Mouse (Mus musculus) neural tube, embryonic 12.5 days (tissue): ENCODE results near the gene Ablim2. TPM values are rescaled to one million over a fixed set of nuclear protein-coding genes. Genes with fewer than 3 reads are reported as not detected.

ENCODE experiments used
- ATAC-seq: fragments of 200-750 bp; cut with Nextera tagmentation; 2 replicates; pipeline ENCODE4 v1.8.0; 2017; ENCODE audit warnings: low read depth, mild to moderate bottlenecking, moderate TSS enrichment, moderate library complexity; ENCODE audit not compliant: low FRiP score
- H3K27ac ChIP-seq: fragments of 300-500 bp; sonication (generic); 2 replicates; pipeline ENCODE4 v1.5.1; 2016
- H3K27me3 ChIP-seq: fragments of 300-500 bp; sonication (generic); replicated peaks from 2 replicates; pipeline ENCODE4 v1.6.1; 2016; ENCODE audit warnings: mild to moderate bottlenecking
- H3K36me3 ChIP-seq: fragments of 300-500 bp; sonication (generic); 2 replicates; pipeline ENCODE4 v1.6.1; 2016; ENCODE audit warnings: mild to moderate bottlenecking
- H3K4me1 ChIP-seq: fragments of 300-500 bp; sonication (generic); 2 replicates; pipeline ENCODE4 v1.6.1; 2016
- H3K4me2 ChIP-seq: fragments of 300-500 bp; sonication (generic); replicated peaks from 2 replicates; pipeline ENCODE4 v1.6.1; 2016; ENCODE audit warnings: mild to moderate bottlenecking
- H3K4me3 ChIP-seq: fragments of 300-500 bp; sonication (generic); 2 replicates; pipeline ENCODE4 v1.5.1; 2016
- H3K9ac ChIP-seq: fragments of 300-500 bp; sonication (generic); 2 replicates; pipeline ENCODE4 v1.6.1; 2016; ENCODE audit warnings: mild to moderate bottlenecking
- H3K9me3 ChIP-seq: fragments of 300-500 bp; sonication (generic); 2 replicates; pipeline ENCODE4 v1.6.1; 2016; ENCODE audit warnings: mild to moderate bottlenecking
- WGBS: fragments of 180-500 bp; shearing (Covaris S2); methylation state at CpG from one replicate; pipeline ENCODE4 v1.1.7; 2016; 5-methylcytosine and 5-hydroxymethylcytosine counted together
- polyA plus RNA-seq: library from polyadenylated mRNA; unstranded; fragments of >200 nt; fragmentation: Nextera tagmentation; extraction: Ambion mirVana; gene quantifications from 2 replicates; pipeline ENCODE4 v1.2.1, GENCODE M21; 2016

The Ablim2 gene
- polyA plus RNA-seq, 1 experiment from 2014 or later: 4.4 TPM

- WGBS: 78% methylated on average over 4 of the region's 4 CpGs
- Histone ChIP-seq H3K9ac (no peak overlapping the region), H3K4me1 (peaks cover 65% of the 10 kb centered on the region), H3K9me3 (no peaks in the 10 kb centered on the region), H3K4me3 (no peak overlapping the region), H3K4me2 (peak overlapping the region; percentile 90), H3K27me3 (no peaks in the 10 kb centered on the region), H3K36me3 (no peaks in the 10 kb centered on the region), H3K27ac (no peak overlapping the region)
- no peak for ATAC-seq
These were observed 138.9 kb downstream of the Ablim2 start for GRCm38 (mm10) chr5:35896556-35896955.

- no peaks in the 10 kb centered on the region for H3K9me3 ChIP-seq
- no peaks in the 10 kb centered on the region for H3K27me3 ChIP-seq
- ATAC-seq: no peak
- 83% methylated on average over 4 of the region's 4 CpGs for WGBS
- no peak overlapping the region for H3K4me3 ChIP-seq
- no peaks in the 10 kb centered on the region for H3K36me3 ChIP-seq
- peak overlapping the region; percentile 90 for H3K4me2 ChIP-seq
- H3K27ac ChIP-seq: no peak overlapping the region
- peaks cover 65% of the 10 kb centered on the region for H3K4me1 ChIP-seq
- H3K9ac ChIP-seq: no peak overlapping the region
These were observed 139.5 kb downstream of the Ablim2 start for GRCm38 (mm10) chr5:35897147-35897546.

GRCm38 (mm10) chr5:35898114-35898513 is 140.4 kb downstream of the Ablim2 start:
- Histone ChIP-seq H3K27ac (no peak overlapping the region), H3K27me3 (no peaks in the 10 kb centered on the region), H3K4me2 (no peak overlapping the region), H3K36me3 (no peaks in the 10 kb centered on the region), H3K4me3 (no peak overlapping the region), H3K9me3 (no peaks in the 10 kb centered on the region), H3K9ac (no peak overlapping the region), H3K4me1 (peaks cover 70% of the 10 kb centered on the region)
- 73% methylated on average over 4 of the region's 4 CpGs for WGBS
- ATAC-seq: no peak

- 87% methylated on average over 3 of the region's 3 CpGs for WGBS
- H3K36me3 ChIP-seq: no peaks in the 10 kb centered on the region
These were observed 141.3 kb downstream of the Ablim2 start for GRCm38 (mm10) chr5:35898994-35899393.

GRCm38 (mm10) chr5:35900401-35901225 is 142.9 kb downstream of the Ablim2 start:
- H3K4me2 ChIP-seq: peak overlapping the region; percentile 30
- H3K4me1 ChIP-seq: peaks cover 80% of the 10 kb centered on the region
- H3K4me3 ChIP-seq: no peak overlapping the region
- H3K36me3 ChIP-seq: no peaks in the 10 kb centered on the region
- H3K27me3 ChIP-seq: no peaks in the 10 kb centered on the region
- H3K9me3 ChIP-seq: no peaks in the 10 kb centered on the region
- H3K27ac ChIP-seq: no peak overlapping the region
- H3K9ac ChIP-seq: no peak overlapping the region
- 21% methylated on average over 10 of the region's 10 CpGs for WGBS
- no peak for ATAC-seq

More at GRCm38 (mm10) chr5:35898994-35899393, 141.3 kb downstream of the Ablim2 start:
- peaks cover 78% of the 10 kb centered on the region for H3K4me1 ChIP-seq
- no peak overlapping the region for H3K4me3 ChIP-seq
- ATAC-seq: no peak
- no peaks in the 10 kb centered on the region for H3K27me3 ChIP-seq
- no peak overlapping the region for H3K27ac ChIP-seq
- H3K9ac ChIP-seq: no peak overlapping the region
- H3K4me2 ChIP-seq: no peak overlapping the region
- no peaks in the 10 kb centered on the region for H3K9me3 ChIP-seq

GRCm38 (mm10) chr5:35901226-35901809 is 143.6 kb downstream of the Ablim2 start:
- WGBS: 44% methylated on average over 12 of the region's 12 CpGs
- 0 out of 2 replicates have a peak overlapping the region, but pooled peaks have one; percentile 4 for H3K27ac ChIP-seq
- H3K9me3 ChIP-seq: no peaks in the 10 kb centered on the region
- no peaks in the 10 kb centered on the region for H3K36me3 ChIP-seq
- H3K4me1 ChIP-seq: peaks cover 79% of the 10 kb centered on the region
- no peak overlapping the region for H3K9ac ChIP-seq
- no peak for ATAC-seq
- no peak overlapping the region for H3K4me3 ChIP-seq
- no peaks in the 10 kb centered on the region for H3K27me3 ChIP-seq
- H3K4me2 ChIP-seq: peak overlapping the region; percentile 30

- no peak overlapping the region for H3K9ac ChIP-seq
- H3K9me3 ChIP-seq: no peaks in the 10 kb centered on the region
- no peaks in the 10 kb centered on the region for H3K36me3 ChIP-seq
- no peak overlapping the region for H3K4me2 ChIP-seq
- H3K27me3 ChIP-seq: no peaks in the 10 kb centered on the region
- WGBS: 78% methylated on average over 8 of the region's 8 CpGs
- H3K27ac ChIP-seq: no peak overlapping the region
- H3K4me1 ChIP-seq: peaks cover 81% of the 10 kb centered on the region
- ATAC-seq: no peak
- H3K4me3 ChIP-seq: no peak overlapping the region
These were observed 145.8 kb downstream of the Ablim2 start for GRCm38 (mm10) chr5:35903456-35903855.

- no peaks in the 10 kb centered on the region for H3K9me3 ChIP-seq
- H3K4me3 ChIP-seq: no peak overlapping the region
- no peak overlapping the region for H3K9ac ChIP-seq
- H3K27ac ChIP-seq: no peak overlapping the region
- WGBS: 52% methylated on average over 8 of the region's 8 CpGs
- no peaks in the 10 kb centered on the region for H3K27me3 ChIP-seq
- H3K4me1 ChIP-seq: peaks cover 87% of the 10 kb centered on the region
- H3K4me2 ChIP-seq: no peak overlapping the region
- H3K36me3 ChIP-seq: no peaks in the 10 kb centered on the region
- no peak for ATAC-seq
These were observed 147.6 kb downstream of the Ablim2 start for GRCm38 (mm10) chr5:35905283-35905682.

- no peaks in the 10 kb centered on the region for H3K27me3 ChIP-seq
- H3K36me3 ChIP-seq: peaks cover 6% of the 10 kb centered on the region; the same call in 1 of the 2 replicates
- H3K4me1 ChIP-seq: peaks cover 75% of the 10 kb centered on the region
- H3K9me3 ChIP-seq: no peaks in the 10 kb centered on the region
- 78% methylated on average over 4 of the region's 4 CpGs for WGBS
- no peak overlapping the region for H3K4me3 ChIP-seq
- H3K27ac ChIP-seq: no peak overlapping the region
- H3K9ac ChIP-seq: no peak overlapping the region
- ATAC-seq: no peak
- H3K4me2 ChIP-seq: no peak overlapping the region
These were observed 149.4 kb downstream of the Ablim2 start for GRCm38 (mm10) chr5:35907090-35907489.

- ATAC-seq: peak; percentile 89
- Histone ChIP-seq H3K9me3 (no peaks in the 10 kb centered on the region), H3K9ac (peak overlapping the region; percentile 35; the same call in 1 of the 2 replicates), H3K27ac (peak overlapping the region; percentile 81), H3K4me1 (peaks cover 73% of the 10 kb centered on the region), H3K4me2 (peak overlapping the region; percentile 41), H3K4me3 (no peak overlapping the region), H3K27me3 (no peaks in the 10 kb centered on the region), H3K36me3 (peaks cover 10% of the 10 kb centered on the region; the same call in 1 of the 2 replicates)
- 21% methylated on average over 15 of the region's 15 CpGs for WGBS
These were observed 150.2 kb downstream of the Ablim2 start for GRCm38 (mm10) chr5:35907633-35908426.

GRCm38 (mm10) chr5:35908626-35909443 is 151.2 kb downstream of the Ablim2 start:
- Histone ChIP-seq H3K27me3 (no peaks in the 10 kb centered on the region), H3K27ac (peak overlapping the region; percentile 81), H3K4me3 (no peak overlapping the region), H3K4me2 (peak overlapping the region; percentile 41), H3K9me3 (no peaks in the 10 kb centered on the region), H3K4me1 (peaks cover 63% of the 10 kb centered on the region), H3K36me3 (peaks cover 12% of the 10 kb centered on the region; the same call in 1 of the 2 replicates), H3K9ac (peak overlapping the region; percentile 35)
- 48% methylated on average over 13 of the region's 13 CpGs for WGBS
- peak; percentile 26 for ATAC-seq
